Mouse (Mus musculus) mammary gland, adult 2 months (tissue): ENCODE data around the gene Nrip1. TPM values are rescaled to one million over a fixed set of nuclear protein-coding genes. Genes with fewer than 3 reads are reported as not detected.

ENCODE experiments used
- polyA plus RNA-seq: library from polyadenylated mRNA; depleted of rRNA; stranded (reverse); fragments of >200 nt; gene quantifications from 2 replicates; pipeline ENCODE4 v1.2.3, GENCODE M21; 2012; ENCODE audit warnings: low replicate concordance; rRNA removed

Nrip1 gene
- polyA plus RNA-seq: 4.7 and 12.1 TPM in 2 replicates

GRCm38 (mm10) chr16:76373671-76374091 is at the start of gene Nrip1:
Nrip1 (minus strand) TSS chr16:76373827.

